Mouse (Mus musculus) kidney, embryonic 14.5 days (tissue): Measurements from ENCODE around the gene Spcs3. TPM values are rescaled to one million over a fixed set of nuclear protein-coding genes. Genes with fewer than 3 reads are reported as not detected.
"Not testable (repeated sequence)": the region's sequence is repeated elsewhere in the genome, so short reads cannot be mapped to it uniquely, and the experiment has no call there.

Experiments used
- ATAC-seq: fragments of 200-750 bp; cut with Nextera tagmentation; 2 replicates; pipeline ENCODE4 v1.8.0; 2017; ENCODE audit warnings: moderate number of reproducible peaks, mild to moderate bottlenecking, moderate TSS enrichment, moderate library complexity; ENCODE audit not compliant: low FRiP score, low TSS enrichment
- H3K27ac ChIP-seq: fragments of 300-500 bp; sonication (generic); 2 replicates; pipeline ENCODE4 v1.5.1; 2014; ENCODE audit warnings: low read depth, mild to moderate bottlenecking, low read length, moderate library complexity, mixed read lengths
- H3K27me3 ChIP-seq: fragments of 300-500 bp; sonication (generic); 2 replicates; pipeline ENCODE4 v1.6.1; 2014; ENCODE audit warnings: mild to moderate bottlenecking, low read length; ENCODE audit not compliant: control insufficient read depth, insufficient read depth
- H3K36me3 ChIP-seq: fragments of 300-500 bp; sonication (generic); 2 replicates; pipeline ENCODE4 v1.6.1; 2014; ENCODE audit warnings: low read length, mixed read lengths; ENCODE audit not compliant: control insufficient read depth, insufficient read depth
- H3K4me1 ChIP-seq: fragments of 300-500 bp; sonication (generic); 2 replicates; pipeline ENCODE4 v1.6.1; 2014; ENCODE audit warnings: low read length, mixed read lengths; ENCODE audit not compliant: control insufficient read depth, insufficient read depth
- H3K4me2 ChIP-seq: fragments of 300-500 bp; sonication (generic); replicated peaks from 2 replicates; pipeline ENCODE4 v1.6.1; 2014; ENCODE audit warnings: low read depth, mild to moderate bottlenecking, low read length
- H3K4me3 ChIP-seq: fragments of 300-500 bp; sonication (generic); 2 replicates; pipeline ENCODE4 v1.5.1; 2014; ENCODE audit warnings: mild to moderate bottlenecking, low read length
- H3K9ac ChIP-seq: fragments of 300-500 bp; sonication (generic); 2 replicates; pipeline ENCODE4 v1.6.1; 2014; ENCODE audit warnings: low read depth, mild to moderate bottlenecking, low read length, moderate library complexity
- H3K9me3 ChIP-seq: fragments of 300-500 bp; sonication (generic); 2 replicates; pipeline ENCODE4 v1.6.1; 2016; ENCODE audit warnings: low read length; ENCODE audit not compliant: control insufficient read depth
- WGBS: fragments of 180-500 bp; shearing (Covaris S2); extraction: QIAGEN DNeasy Blood & Tissue Kit; methylation state at CpG from one replicate; pipeline ENCODE4 v1.1.7; 2014; 5-methylcytosine and 5-hydroxymethylcytosine counted together
- polyA plus RNA-seq: library from polyadenylated mRNA; unstranded; fragments of >200 nt; fragmentation: Nextera tagmentation; extraction: Ambion mirVana; gene quantifications from 2 replicates; pipeline ENCODE4 v1.2.1, GENCODE M21; 2014

The Spcs3 gene
- polyA plus RNA-seq, 1 experiment from 2014 or later = 99.4 TPM

DNA sequence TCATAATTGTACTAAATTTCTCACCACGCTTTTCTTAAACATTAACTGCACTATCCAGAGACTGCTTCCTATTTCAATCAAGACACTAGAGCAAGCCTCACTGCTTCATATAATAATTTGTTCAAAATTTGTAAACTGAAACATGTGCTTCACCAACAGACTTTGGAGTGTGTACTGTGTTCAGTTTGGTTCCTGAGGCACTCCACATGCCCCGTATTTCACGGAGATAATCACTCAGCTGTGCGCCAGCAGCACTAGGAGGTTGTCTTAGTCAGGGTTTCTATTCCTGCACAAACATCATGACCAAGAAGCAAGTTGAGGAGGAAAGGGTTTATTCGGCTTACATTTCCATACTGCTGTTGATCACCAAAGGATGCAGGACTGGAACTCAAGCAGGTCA lies 17.6 kb downstream of the Spcs3 start:
- H3K4me1 ChIP-seq, H3K4me3 ChIP-seq, H3K9ac ChIP-seq, H3K27ac ChIP-seq, ATAC-seq, H3K4me2 ChIP-seq, H3K9me3 ChIP-seq, H3K36me3 ChIP-seq, H3K27me3 ChIP-seq: not testable (repeated sequence)
- WGBS = 83% methylated on average over 5 of the region's 5 CpGs

DNA sequence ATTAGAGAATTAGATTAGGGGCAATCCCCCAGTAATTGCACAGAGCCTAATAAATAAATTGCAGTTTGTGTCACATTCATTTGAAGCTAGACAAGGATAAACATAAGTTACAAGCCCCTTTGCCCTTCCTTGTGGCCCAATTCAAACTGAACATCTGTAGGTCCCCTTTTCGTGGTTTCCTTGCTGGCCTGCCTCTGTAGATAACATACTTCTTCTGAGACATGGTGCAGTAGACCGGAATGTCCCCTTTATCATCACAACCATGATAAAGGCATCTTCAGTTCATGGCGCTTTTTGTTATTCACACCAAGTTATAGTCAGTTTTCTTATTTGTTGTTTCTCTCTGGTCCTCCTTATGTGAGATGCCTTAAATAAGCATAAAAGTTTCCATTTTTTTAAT lies 18.0 kb downstream of the Spcs3 start:
- 98% methylated on average over 3 of the region's 3 CpGs for WGBS
- Histone ChIP-seq H3K36me3 (no peaks in the 10 kb centered on the region), H3K4me2 (no peak overlapping the region), H3K27me3 (no peaks in the 10 kb centered on the region), H3K9ac (no peak overlapping the region), H3K4me3 (no peak overlapping the region), H3K27ac (no peak overlapping the region), H3K9me3 (no peaks in the 10 kb centered on the region), H3K4me1 (no peaks in the 10 kb centered on the region)
- no peak for ATAC-seq

DNA sequence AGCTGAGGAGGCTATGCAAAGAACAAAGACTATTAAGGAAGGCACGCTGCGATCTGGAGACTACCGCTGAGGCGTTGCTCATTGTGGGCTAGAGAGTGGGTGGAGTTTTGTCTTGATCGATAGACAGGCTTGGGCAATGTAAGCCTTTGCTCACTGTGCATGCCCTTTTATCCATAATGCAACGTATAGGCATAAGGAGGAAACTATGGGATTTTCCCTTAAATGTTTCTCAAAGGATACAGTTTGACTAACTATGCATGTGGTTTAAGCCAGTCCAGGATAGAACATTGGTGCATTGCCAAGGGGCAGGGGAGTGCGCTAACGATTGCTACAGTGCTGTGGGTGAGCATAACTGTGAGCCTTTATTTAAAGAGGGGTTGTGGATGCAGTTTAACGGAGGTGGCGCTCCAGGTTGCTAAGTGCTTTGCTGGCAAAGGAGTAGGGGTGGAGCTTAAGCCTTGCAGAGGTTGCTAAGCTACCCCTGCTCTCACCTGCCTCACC lies 20.5 kb downstream of the Spcs3 start:
- Histone ChIP-seq H3K4me1 (no peaks in the 10 kb centered on the region), H3K9me3 (no peaks in the 10 kb centered on the region), H3K27ac (no peak overlapping the region), H3K27me3 (no peaks in the 10 kb centered on the region), H3K36me3 (no peaks in the 10 kb centered on the region), H3K4me2 (peak overlapping the region; percentile 47), H3K4me3 (peak overlapping the region; percentile 17; the same call in 1 of the 2 replicates), H3K9ac (no peak overlapping the region)
- WGBS = 5% methylated on average over 10 of the region's 10 CpGs
- ATAC-seq = peak; percentile 65; the same call in 1 of the 2 replicates

DNA sequence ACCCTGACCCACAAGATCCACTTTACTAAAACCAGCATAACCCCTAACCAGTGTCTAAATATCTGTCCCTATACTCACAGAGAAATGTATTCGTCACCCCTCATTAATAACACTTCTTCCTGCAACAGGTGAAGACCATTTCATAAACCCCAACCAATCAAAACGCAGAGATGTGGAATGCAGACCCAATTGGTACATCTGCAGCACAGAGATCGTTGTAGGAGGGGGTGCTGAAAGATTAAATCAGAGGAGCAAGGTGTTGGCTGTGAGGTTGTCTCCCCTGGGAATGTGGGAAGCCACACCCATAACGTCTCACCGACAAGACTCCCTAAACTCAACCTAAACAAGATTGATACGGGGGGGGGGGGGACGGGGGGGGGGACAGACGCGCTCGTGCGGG lies 21.0 kb downstream of the Spcs3 start:
- Histone ChIP-seq H3K4me3 (peak overlapping the region; percentile 17; the same call in 1 of the 2 replicates), H3K27me3 (no peaks in the 10 kb centered on the region), H3K27ac (no peak overlapping the region), H3K9ac (no peak overlapping the region), H3K4me2 (peak overlapping the region; percentile 47), H3K4me1 (no peaks in the 10 kb centered on the region), H3K36me3 (no peaks in the 10 kb centered on the region), H3K9me3 (no peaks in the 10 kb centered on the region)
- 9% methylated on average over 7 of the region's 11 CpGs for WGBS
- ATAC-seq = peak; percentile 43; the same call in 1 of the 2 replicates

DNA sequence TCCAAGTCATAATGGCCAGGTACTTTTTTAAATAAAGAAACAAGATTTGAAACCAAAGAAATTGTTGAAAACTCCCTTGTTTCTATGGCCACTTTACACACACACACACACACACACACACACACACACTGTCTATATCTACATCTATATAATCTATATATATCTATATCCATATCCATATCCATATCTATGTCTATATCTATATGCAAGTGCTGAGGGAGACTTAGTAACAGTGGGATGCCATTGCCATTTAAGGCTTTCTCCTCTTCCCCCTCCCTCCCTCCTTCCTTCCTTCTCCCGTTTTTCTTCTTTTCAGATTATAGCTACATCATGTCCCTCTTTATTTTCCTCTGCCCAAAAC lies 21.7 kb downstream of the Spcs3 start:
- Histone ChIP-seq H3K27me3 (no peaks in the 10 kb centered on the region), H3K4me1 (no peaks in the 10 kb centered on the region), H3K9me3 (no peaks in the 10 kb centered on the region), H3K27ac (no peak overlapping the region), H3K4me2 (no peak overlapping the region), H3K9ac (no peak overlapping the region), H3K36me3 (no peaks in the 10 kb centered on the region), H3K4me3 (no peak overlapping the region)
- ATAC-seq = 0 out of 2 replicates have a peak, but pooled peaks have one; percentile 50
- 35% methylated on average over 1 of the region's 1 CpGs for WGBS

DNA sequence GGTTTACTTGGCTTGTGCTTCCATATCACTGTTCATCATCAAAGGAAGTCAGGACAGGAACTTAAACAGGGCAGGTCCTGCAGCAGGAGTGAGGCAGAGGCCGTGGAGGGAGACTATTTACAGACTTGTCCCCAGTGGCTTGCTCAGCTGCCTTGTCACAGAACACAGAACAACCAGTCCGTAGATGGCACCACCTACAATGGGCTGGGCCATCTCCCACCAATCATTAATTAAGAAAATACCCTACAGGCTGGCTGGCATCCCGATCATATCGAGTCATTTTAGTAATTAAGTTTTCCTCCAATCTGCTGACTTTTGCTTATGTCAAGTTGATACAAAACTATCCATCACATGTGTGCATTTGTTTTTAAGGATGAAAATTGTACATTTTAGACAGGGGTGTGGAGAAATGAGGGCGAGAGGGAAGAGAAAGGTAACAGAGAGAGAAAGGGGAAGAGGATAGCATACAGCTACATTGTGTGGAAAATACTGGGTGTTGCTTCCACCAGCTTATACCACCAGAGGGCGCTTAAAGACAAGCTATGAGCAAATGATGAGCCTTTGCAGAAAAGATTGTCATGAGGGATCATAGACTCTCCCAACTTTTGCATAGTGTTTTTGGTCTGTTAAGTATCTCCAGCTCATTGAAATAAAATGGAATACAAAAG lies 22.2 kb downstream of the Spcs3 start:
- Histone ChIP-seq H3K27ac (no peak overlapping the region), H3K4me1 (no peaks in the 10 kb centered on the region), H3K4me2 (no peak overlapping the region; the same call in 1 of the 2 replicates), H3K36me3 (no peaks in the 10 kb centered on the region), H3K9ac (no peak overlapping the region), H3K9me3 (no peaks in the 10 kb centered on the region), H3K27me3 (no peaks in the 10 kb centered on the region), H3K4me3 (no peak overlapping the region)
- ATAC-seq = peak; percentile 74
- 20% methylated on average over 6 of the region's 6 CpGs for WGBS

DNA sequence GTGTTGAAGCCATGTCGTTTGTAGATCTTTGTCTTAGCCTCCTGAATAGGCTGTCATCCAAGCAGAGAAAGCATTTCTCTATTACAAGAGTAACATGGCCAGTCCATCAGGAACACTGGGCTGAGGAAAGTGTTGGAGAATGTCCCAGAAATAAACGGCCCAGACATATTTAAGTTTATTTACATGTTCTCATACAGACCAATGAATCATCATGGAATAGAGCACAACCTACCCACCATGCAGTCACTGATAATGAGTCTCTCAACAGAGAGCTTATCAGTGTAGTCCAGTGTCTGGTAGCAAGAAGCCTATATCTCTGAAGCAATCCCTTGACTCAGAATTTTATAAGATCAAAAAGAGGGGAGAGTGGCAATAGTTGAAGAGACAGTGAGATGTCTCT lies 24.7 kb downstream of the Spcs3 start:
- no peak for ATAC-seq
- Histone ChIP-seq H3K4me2 (no peak overlapping the region), H3K9ac (no peak overlapping the region), H3K36me3 (no peaks in the 10 kb centered on the region), H3K27me3 (no peaks in the 10 kb centered on the region), H3K9me3 (no peaks in the 10 kb centered on the region), H3K4me3 (no peak overlapping the region), H3K27ac (no peak overlapping the region), H3K4me1 (no peaks in the 10 kb centered on the region)
- WGBS = 47% methylated on average over 2 of the region's 2 CpGs

DNA sequence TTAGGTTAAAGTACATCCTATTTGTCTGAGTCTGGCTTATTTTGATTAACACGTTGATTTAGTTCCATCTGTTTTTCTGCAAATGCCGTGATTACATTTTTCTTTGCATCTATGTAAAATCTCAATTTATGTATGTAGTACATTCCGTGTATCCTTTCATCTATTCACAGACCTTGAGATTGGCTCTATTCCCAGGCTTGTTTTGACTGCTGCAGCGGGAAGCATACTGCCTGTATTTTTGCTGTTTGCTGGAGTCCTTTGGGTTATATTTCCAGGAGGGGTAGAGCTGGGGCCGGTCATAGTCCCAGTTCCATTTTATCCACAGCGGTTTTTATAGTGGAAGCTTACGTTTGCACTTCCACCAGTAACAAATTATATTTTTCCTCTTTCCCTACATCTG lies 26.7 kb downstream of the Spcs3 start:
- 64% methylated on average over 7 of the region's 7 CpGs for WGBS
- Histone ChIP-seq H3K4me1 (no peaks in the 10 kb centered on the region), H3K4me2 (no peak overlapping the region), H3K9ac (no peak overlapping the region), H3K4me3 (no peak overlapping the region), H3K36me3 (no peaks in the 10 kb centered on the region), H3K9me3 (no peaks in the 10 kb centered on the region), H3K27me3 (no peaks in the 10 kb centered on the region), H3K27ac (no peak overlapping the region)
- ATAC-seq = no peak

DNA sequence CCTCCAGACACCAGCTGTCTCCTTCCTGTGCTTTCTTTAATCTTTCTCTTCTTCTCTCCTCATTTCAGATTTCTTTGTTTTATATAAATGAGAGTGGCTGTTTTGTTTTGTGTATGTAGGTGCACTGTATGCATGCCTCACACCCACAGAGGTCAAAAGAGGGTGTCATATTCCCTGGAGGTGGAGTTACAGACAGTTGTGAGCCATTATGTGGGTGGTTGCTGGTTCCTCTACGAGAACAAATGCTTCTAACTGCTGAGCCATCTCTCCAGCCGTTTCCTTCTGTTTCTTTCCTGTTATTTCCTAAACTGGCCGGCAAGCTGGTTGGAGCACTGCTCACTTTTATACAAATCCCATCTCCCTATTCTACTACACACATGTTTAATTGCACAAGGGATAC lies 35.9 kb downstream of the Spcs3 start:
- H3K4me2 ChIP-seq = no peak overlapping the region
- no peak overlapping the region for H3K9ac ChIP-seq
- 33% methylated on average over 3 of the region's 3 CpGs for WGBS

More for the DNA sequence above, 35.9 kb downstream of the Spcs3 start:
- Histone ChIP-seq H3K9me3 (no peaks in the 10 kb centered on the region), H3K27me3 (no peaks in the 10 kb centered on the region), H3K4me3 (no peak overlapping the region), H3K4me1 (no peaks in the 10 kb centered on the region), H3K27ac (no peak overlapping the region), H3K36me3 (no peaks in the 10 kb centered on the region)
- no peak for ATAC-seq
